Mouse (Mus musculus): Measurements from ENCODE around the gene Zbtb7a.

DNA sequence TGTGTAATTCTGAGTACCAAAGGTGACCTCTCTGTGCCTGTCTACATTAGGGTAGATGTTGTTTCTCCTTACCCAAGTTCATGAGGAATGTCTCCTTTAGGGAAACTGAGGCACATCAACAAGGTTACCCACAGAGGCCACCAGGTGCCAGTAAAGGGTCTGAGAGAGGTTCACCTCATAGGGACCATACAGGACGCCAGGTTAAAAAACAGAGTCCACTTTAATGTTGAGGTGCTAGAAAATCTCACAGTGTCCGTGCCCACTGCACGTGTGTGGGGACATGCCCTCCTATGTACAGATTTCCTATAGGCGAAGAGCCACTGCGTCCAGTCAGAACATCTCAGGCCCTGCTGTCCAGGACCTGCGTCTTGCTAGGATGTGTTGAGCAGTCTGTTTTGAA, 64.0 kb downstream of the Zbtb7a start:
- TF ChIP-seq CTCF (IDR thresholded peaks at IDR 0.05; ENCODE audit: low read depth, low read length) (no peak), GATA1 (IDR thresholded peaks at IDR 0.05; ENCODE audit: borderline replicate concordance, low read length) (no peak), POLR2AphosphoS5 (IDR thresholded peaks at IDR 0.05; ENCODE audit: insufficient replicate concordance, low read depth, low read length) (no peak), TAL1 (conservative IDR thresholded peaks at IDR 0.05; ENCODE audit: low read depth, low read length) (no peak)

All from G1E (cell line).